Mouse (Mus musculus) lung, postnatal 0 days (tissue): Measurements from ENCODE around the gene St3gal4.

Experiments used
- CTCF ChIP-seq: IDR thresholded peaks from 2 replicates; pipeline ENCODE4 v1.5.1; 2016; ENCODE audit warnings: antibody characterized with exemption, mild to moderate bottlenecking
- EP300 ChIP-seq: IDR thresholded peaks from 2 replicates; pipeline ENCODE4 v1.6.1; 2016; ENCODE audit warnings: antibody characterized with exemption, mild to moderate bottlenecking, control low read depth

GRCm38 (mm10) chr9:35052671-35053070, 66.4 kb downstream of the St3gal4 start:
- no peak for TF ChIP-seq CTCF
- TF ChIP-seq EP300: no peak
